Mouse (Mus musculus): ENCODE results near the gene Pum1. TPM values are rescaled to one million over a fixed set of nuclear protein-coding genes. Genes with fewer than 3 reads are reported as not detected.
"Not testable (repeated sequence)": the region's sequence is repeated elsewhere in the genome, so short reads cannot be mapped to it uniquely, and the experiment has no call there.

Pum1 gene
- total RNA-seq, 2 experiments from 2014 or later, result 55.5 to 62.1 TPM

DNA sequence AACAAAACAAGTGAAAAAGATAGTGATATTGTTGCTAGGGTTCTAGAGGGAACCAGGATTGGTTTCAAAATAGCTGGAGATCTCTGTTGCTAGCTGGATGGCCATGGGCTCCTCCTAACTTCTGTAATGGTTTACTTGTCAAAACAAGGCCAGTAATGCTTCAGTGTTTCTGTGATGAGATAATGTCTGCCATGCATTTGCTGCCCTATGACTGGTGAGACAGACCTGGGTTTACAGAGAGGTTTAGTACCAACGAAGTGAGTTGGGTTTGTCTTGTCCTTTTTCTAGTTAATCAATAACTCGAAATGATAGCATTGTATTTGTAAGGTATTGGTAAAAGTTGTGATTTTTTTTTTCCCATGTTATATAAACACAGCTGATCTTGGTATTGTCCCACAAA, 4.6 kb downstream of the Pum1 start:
- intact Hi-C loops (cut with DNase I), result no loop called here

DNA sequence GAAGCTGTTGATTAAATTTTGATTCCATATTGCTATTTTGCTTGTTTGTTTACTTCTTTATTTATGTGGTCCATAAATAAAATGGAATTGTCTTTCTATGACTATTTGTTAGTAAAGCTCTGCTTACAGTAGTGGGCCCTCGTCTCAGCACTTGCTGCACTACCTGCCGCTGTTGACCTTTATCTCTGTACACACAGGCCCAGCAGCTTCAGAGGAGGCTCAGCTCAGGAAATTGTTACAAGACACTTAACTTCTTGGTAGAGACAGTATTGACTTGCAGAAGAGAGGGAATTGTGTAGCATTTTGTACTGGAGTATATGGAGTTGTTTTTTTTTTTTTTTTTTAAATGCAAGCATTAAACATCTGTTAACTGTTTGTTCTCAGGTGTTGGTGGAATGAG, 5.4 kb downstream of the Pum1 start:
- intact Hi-C loops (cut with DNase I), result no loop called here

More for the DNA sequence above, 4.6 kb downstream of the Pum1 start:
- DNase-seq, result no peak

DNA sequence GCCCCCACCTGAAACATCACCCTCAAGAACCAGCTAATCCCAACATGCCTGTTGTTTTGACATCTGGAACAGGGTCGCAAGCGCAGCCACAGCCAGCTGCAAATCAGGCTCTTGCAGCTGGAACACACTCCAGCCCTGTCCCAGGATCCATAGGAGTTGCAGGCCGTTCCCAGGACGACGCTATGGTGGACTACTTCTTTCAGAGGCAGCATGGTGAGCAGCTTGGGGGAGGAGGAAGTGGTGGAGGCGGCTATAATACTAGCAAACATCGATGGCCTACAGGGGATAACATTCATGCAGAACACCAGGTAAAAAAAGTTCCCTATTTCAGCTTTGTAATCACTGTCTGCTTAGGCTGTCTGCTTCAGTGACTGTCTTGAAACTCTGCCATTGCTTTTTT, 5.9 kb downstream of the Pum1 start:
- intact Hi-C loops (cut with DNase I), result no loop called here
- DNase-seq, result no peak

More for the DNA sequence above, 5.4 kb downstream of the Pum1 start:
- no peak for DNase-seq

- DNase-seq; intact Hi-C loops (cut with DNase I): not testable (repeated sequence)
Observed at GRCm38 (mm10) chr4:130670023-130670422, 6.9 kb downstream of the Pum1 start.

GRCm38 (mm10) chr4:130671079-130671845, 8.1 kb downstream of the Pum1 start:
- no peak for DNase-seq
- intact Hi-C loops (cut with DNase I), result no loop called here

GRCm38 (mm10) chr4:130672161-130672560, 9.0 kb downstream of the Pum1 start:
- intact Hi-C loops (cut with DNase I), result no loop called here
- no peak for DNase-seq

- DNase-seq, result no peak
- intact Hi-C loops (cut with DNase I), result no loop called here
Observed at GRCm38 (mm10) chr4:130676746-130677145, 13.6 kb downstream of the Pum1 start.

DNA sequence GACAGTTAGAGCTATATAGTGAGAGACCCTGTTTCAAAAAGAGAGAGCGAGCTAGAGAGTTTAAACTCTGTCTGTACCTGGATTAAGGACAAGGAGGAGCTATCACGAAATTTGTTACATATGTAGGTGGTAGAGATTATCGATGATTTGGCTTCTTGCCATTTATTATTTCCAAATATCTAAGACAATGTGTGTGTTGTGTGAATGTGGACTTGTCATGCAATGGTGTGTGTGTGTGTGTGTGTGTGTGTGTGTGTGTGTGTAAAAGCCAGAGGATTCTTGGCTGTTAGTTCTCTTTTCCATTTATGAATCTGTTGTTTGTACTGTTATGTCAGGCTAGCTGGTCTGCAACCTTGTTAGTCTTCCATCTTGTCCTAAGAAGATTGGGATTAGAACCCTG, 15.0 kb downstream of the Pum1 start:
- intact Hi-C loops (cut with DNase I), result no loop called here
- no peak for DNase-seq

DNA sequence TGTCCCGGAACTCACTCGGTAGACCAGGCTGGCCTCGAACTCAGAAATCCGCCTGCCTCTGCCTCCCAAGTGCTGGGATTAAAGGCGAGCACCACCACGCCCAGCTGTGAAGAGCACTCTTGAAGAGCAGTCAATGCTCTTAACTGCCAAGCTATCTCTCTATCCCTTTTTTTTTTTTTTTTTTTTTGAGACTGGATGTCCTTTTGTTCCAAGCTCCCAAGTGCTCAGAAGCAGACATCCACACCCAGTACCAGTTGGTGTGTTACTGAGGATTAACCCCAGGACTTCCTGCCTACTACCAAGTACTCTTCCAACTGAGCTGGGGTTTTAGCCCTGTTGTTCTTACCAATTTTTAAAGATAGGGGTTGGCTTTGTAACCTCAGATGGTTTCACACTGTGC, 17.6 kb downstream of the Pum1 start:
- DNase-seq, result no peak
- intact Hi-C loops (cut with DNase I), result no loop called here

DNA sequence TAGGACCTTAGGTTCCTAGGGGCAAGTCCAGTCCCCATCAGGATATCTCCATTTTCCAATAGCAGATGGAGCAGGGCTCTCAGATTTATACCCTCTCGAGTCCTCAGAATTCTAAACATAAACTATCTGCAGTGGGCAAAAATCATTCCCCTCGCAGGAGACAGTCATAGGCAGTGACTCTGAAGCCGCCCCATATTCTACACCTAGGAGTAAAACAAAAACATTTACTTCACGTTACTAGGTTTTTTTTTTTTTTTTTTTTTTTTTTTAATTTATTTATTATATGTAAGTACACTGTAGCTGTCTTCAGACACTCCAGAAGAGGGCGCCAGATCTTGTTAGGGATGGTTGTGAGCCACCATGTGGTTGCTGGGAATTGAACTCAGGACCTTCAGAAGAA, 19.9 kb downstream of the Pum1 start:
- intact Hi-C loops (cut with DNase I); DNase-seq: not testable (repeated sequence)

DNA sequence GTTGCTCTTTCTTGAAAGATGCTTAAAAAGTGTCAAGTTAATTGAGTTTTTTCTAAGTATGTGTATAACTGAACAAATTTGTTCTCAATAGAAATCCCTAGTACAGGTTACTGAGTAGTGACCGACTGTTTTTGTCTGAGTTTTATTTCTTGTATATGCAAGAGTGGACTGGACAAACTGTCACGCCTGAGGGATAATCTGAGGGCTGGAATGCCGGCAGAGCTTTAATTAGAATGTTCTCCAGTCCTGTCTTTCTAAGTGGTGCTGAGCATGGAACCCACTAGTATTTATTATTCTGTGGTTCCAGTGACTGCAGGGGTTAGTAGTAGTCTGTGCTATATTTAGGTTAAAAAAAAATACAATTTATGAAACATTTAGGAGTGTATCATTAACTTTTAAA, 30.8 kb downstream of the Pum1 start:
- intact Hi-C loops (cut with DNase I), result no loop called here
- no peak for DNase-seq

DNA sequence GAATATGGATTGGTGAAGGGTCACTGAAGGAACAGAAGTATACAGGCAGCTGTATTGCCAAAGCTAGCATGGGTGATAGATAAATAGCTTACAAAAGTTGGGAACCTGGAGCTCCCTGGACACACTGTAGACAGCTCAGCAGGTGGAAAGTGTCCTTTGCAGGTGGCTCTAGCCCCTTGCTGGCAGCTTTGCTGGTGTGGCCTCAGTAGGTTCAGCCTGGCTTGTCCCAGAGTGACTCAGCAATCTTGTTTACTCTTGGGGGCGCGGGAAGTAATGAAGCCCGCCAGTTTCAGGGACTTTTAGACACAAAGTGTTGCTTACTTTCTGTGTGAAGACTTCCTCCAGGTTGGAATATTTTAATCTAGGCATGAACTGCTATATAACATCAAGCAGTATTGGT, 31.9 kb downstream of the Pum1 start:
- no peak for DNase-seq
- intact Hi-C loops (cut with DNase I), result no loop called here

GRCm38 (mm10) chr4:130701061-130701460, 37.9 kb downstream of the Pum1 start:
- no peak for DNase-seq

DNA sequence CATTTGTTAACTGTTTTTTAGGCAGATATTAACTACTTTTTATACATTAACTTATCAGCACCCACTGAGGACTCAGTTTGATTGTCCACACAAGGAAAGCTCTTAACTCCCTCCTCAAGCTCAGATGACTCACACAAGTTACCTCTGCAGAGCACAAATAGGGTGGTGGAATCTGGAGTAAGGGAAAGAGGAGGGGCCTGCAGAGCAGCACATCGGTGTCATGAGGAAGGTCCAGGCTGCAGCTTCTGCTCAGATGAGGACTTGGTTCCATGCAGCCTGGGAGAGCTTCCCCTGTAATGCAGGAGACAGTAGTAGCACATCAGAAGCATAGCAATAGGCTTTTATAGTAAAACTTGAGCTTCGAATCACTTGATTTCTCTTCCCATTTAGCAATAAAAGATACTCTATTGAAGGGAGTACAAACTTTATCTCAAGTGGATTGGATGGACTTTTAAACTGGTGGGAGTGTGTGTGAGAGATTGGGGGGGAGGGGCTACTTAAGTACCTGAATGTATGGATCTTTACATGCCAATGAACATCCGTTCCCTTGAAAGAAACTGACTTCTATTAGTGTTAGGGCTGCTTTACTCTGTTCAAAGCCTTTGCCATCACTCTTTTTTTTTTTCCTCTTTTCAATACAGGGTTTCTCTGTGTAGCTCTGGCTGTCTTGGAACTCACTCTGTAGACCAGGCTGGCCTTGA, 39.9 kb downstream of the Pum1 start:
- no peak for DNase-seq
- intact Hi-C loops (cut with DNase I), result no loop called here

More at GRCm38 (mm10) chr4:130701061-130701460, 37.9 kb downstream of the Pum1 start:
- intact Hi-C loops (cut with DNase I), result no loop called here

GRCm38 (mm10) chr4:130703601-130704000, 40.5 kb downstream of the Pum1 start:
- intact Hi-C loops (cut with DNase I), result no loop called here
- DNase-seq, result no peak

DNA sequence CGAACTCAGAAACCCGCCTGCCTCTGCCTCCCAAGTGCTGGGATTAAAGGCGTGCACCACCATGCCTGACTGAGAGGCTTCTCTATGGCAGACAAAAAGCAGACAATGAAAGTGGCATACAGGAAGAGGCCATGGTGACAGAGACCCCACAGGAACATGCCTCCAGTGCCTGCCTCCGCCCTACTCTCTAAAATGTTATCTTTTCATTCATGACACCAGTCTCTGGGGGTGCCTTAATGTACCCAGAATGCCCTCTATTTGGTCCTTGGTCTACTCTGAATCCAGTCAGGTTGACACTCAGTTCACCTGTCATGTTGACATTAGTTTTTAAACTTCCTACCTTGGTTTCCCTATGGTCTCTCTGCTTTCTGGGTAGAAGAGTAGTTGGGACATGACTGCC, 41.5 kb downstream of the Pum1 start:
- DNase-seq, result no peak
- intact Hi-C loops (cut with DNase I), result no loop called here

- DNase-seq, result no peak
- intact Hi-C loops (cut with DNase I), result no loop called here
Observed at GRCm38 (mm10) chr4:130706215-130707000, 43.3 kb downstream of the Pum1 start.

- intact Hi-C loops (cut with DNase I), result no loop called here
- DNase-seq, result no peak
Observed at GRCm38 (mm10) chr4:130711353-130711848, 48.3 kb downstream of the Pum1 start.

DNA sequence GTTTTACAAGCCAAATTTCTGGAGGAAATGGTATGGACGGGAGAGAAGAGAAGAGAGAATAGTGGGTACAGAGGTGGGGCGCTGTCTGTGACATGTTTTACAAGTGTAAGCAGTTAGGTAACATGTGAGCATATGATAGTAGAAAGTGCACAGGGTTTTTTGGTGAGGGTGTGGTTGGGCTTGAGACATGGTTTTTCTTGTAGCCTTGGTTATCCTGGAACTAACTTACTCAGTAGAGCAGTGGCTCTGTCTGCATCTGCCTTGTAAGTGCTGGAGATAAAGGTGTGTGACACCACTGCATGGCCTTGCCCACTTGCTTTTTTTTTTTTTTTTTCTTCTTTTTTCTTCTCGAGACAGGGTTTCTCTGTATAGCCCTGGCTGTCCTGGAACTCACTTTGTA, 49.2 kb downstream of the Pum1 start:
- no peak for DNase-seq
- intact Hi-C loops (cut with DNase I), result no loop called here

- no peak for DNase-seq
- intact Hi-C loops (cut with DNase I), result no loop called here
Observed at GRCm38 (mm10) chr4:130713430-130713829, 50.3 kb downstream of the Pum1 start.

DNA sequence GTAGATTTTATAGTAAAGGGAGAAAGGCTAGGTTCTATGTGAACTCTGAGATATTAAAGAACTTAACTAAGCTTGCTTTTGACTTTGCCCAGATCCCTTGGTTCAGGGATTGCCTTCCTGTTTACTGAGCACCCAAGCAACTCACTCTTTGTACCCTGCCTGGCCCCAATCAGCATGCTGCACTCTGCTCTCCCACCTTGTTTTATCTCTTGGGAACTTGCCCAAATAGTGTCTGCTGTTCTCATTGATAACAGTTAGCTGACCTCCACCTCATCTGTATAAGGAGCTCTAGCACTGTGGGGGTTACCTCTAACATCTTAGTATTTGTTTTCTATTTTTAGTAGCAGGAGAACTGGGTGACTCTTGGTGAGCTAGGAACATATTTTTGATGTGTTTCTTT, 52.0 kb downstream of the Pum1 start:
- no peak for DNase-seq
- intact Hi-C loops (cut with DNase I), result no loop called here
